Mouse (Mus musculus) stomach, embryonic 14.5 days (tissue): ENCODE measurements around the gene Zkscan4. TPM values are rescaled to one million over a fixed set of nuclear protein-coding genes. Genes with fewer than 3 reads are reported as not detected.

Experiments used
- microRNA counts: library from miRNA; unstranded; fragments of <30 nt; microRNA quantifications from one replicate; lab custom pipeline; 2016
- microRNA-seq: library from miRNA; unstranded; fragments of <30 nt; microRNA quantifications from one replicate; pipeline ENCODE4, GENCODE M21; 2016
- polyA plus RNA-seq: library from polyadenylated mRNA; unstranded; fragments of >200 nt; fragmentation: Nextera tagmentation; extraction: Ambion mirVana; gene quantifications from 2 replicates; pipeline ENCODE4 v1.2.1, GENCODE M21; 2014

Gene Zkscan4
- polyA plus RNA-seq, 1 experiment from 2014 or later: 2.9 TPM

MicroRNAs encoded within 50 kb of the gene (microRNA counts, 519-probe panel; counts per million panel counts)
- 3,162 counts per million, percentile 58 among the panel's probes with 10 or more counts for microRNA mmu-miR-1896 (lab: Ali Mortazavi, UCI)

Small RNAs within 50 kb of the gene (microRNA-seq; reads per million reads assigned to microRNA genes)
- gene Mir1896: not detected

Other genes starting within 250 kb of the Zkscan4 start
- not detected in 2 replicates for gene Gpx5, start 186.2 kb upstream of the Zkscan4 start, polyA plus RNA-seq
- not detected in 2 replicates for gene Gpx6, start 166.8 kb upstream of the Zkscan4 start, polyA plus RNA-seq
- gene Olfr1367, start 132.0 kb upstream of the Zkscan4 start, polyA plus RNA-seq: not detected in 2 replicates
- gene Zscan12, start 116.1 kb upstream of the Zkscan4 start, polyA plus RNA-seq: 11.5 and 12.3 TPM in 2 replicates
- 81.3 and 85.7 TPM in 2 replicates for gene Zkscan3, start 76.2 kb upstream of the Zkscan4 start, polyA plus RNA-seq
- gene Pgbd1, start 37.8 kb upstream of the Zkscan4 start, polyA plus RNA-seq: 2.3 and 3.1 TPM in 2 replicates
- 32.6 and 35.8 TPM in 2 replicates for gene Zscan26, start 25.2 kb upstream of the Zkscan4 start, polyA plus RNA-seq
- 2.7 and 2.8 TPM in 2 replicates for gene Nkapl, start 10.4 kb upstream of the Zkscan4 start, polyA plus RNA-seq
- not detected in 2 replicates for gene Gm10065, start 534 bp downstream of the Zkscan4 start, polyA plus RNA-seq
- 0.17 and 0.34 TPM in 2 replicates for gene AK157302, start 16.3 kb downstream of the Zkscan4 start, polyA plus RNA-seq
- gene Gm11273, start 22.5 kb downstream of the Zkscan4 start, polyA plus RNA-seq: 6.7 and 7.5 TPM in 2 replicates
- gene Zkscan8, start 52.2 kb downstream of the Zkscan4 start, polyA plus RNA-seq: 11.5 and 11.6 TPM in 2 replicates
- gene Olfr1366, start 63.9 kb downstream of the Zkscan4 start, polyA plus RNA-seq: 0.07 and 0.28 TPM in 2 replicates
- 0.06 TPM in 1 of 2 replicates, not detected in the other for gene Olfr1535, start 81.0 kb downstream of the Zkscan4 start, polyA plus RNA-seq
- gene Olfr1364, start 102.9 kb downstream of the Zkscan4 start, polyA plus RNA-seq: not detected in 2 replicates
- not detected in 2 replicates for gene Olfr1362, start 135.1 kb downstream of the Zkscan4 start, polyA plus RNA-seq
- gene Olfr11, start 163.6 kb downstream of the Zkscan4 start, polyA plus RNA-seq: not detected in 2 replicates
- not detected in 2 replicates for gene Olfr1361, start 184.5 kb downstream of the Zkscan4 start, polyA plus RNA-seq
- gene Olfr1360, start 198.5 kb downstream of the Zkscan4 start, polyA plus RNA-seq: not detected in 2 replicates
- gene Olfr1359, start 219.2 kb downstream of the Zkscan4 start, polyA plus RNA-seq: not detected in 2 replicates
- gene Hist1h2bl, start 237.2 kb downstream of the Zkscan4 start, polyA plus RNA-seq: 3.7 and 4.3 TPM in 2 replicates
- gene Hist1h2ai, start 237.5 kb downstream of the Zkscan4 start, polyA plus RNA-seq: 8.8 and 36.0 TPM in 2 replicates
- 9.0 and 13.1 TPM in 2 replicates for gene Hist1h3h, start 238.8 kb downstream of the Zkscan4 start, polyA plus RNA-seq
- gene Hist1h2bm, start 243.1 kb downstream of the Zkscan4 start, polyA plus RNA-seq: 3.1 TPM in 2 replicates